Mouse (Mus musculus) embryonic fibroblast, embryonic 13.5 days (primary cell): ENCODE measurements at regions not wholly inside any gene's neighbourhood (a gene's known extent, or its start where the extent isn't known, plus 50 kb on each side); places are given as distances from the start of the nearest gene placed in this dataset.

Experiments
- CTCF ChIP-seq: IDR thresholded peaks from 2 replicates; pipeline ENCODE4 v1.5.1; 2011; ENCODE audit warnings: mild to moderate bottlenecking, control low read depth, low read length, moderate library complexity, borderline replicate concordance; ENCODE audit not compliant: insufficient read depth
- POLR2A ChIP-seq: IDR thresholded peaks from 2 replicates; pipeline ENCODE4 v1.6.1; 2011; ENCODE audit warnings: low read depth, mild to moderate bottlenecking, control low read depth, low read length, moderate library complexity

DNA sequence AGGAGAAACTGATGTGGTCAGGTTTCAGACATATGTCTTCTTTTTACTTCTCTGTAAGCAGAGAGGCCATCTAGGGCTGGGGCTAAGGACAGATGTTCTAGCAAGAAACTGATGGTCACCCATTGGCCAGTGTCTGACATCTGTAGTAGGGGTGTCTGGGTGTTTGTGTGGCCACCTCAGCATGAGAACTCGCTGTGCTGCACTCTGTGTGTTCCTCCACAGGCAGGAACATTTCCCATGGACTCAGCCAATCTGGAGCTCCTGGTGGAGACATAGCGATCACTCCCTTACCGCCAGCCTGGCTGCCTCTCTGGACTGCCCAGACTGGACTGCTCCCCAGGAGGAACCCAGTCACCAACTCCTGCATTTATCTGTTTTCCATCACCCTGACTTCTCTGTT is 119.1 kb upstream of the Gdf10 start:
- no peak for TF ChIP-seq POLR2A
- no peak for TF ChIP-seq CTCF
